Mouse (Mus musculus) kidney, adult 2 months (tissue): Measurements from ENCODE around the gene Myo18b. TPM values are rescaled to one million over a fixed set of nuclear protein-coding genes. Genes with fewer than 3 reads are reported as not detected.

Source experiments
- DNase-seq: peaks from one replicate; pipeline ENCODE4 v3.0.0; 2021
- H3K27ac ChIP-seq: fragments of 200-500 bp; 2 replicates; pipeline ENCODE4 v1.5.1; 2012; ENCODE audit warnings: low read depth, low read length, control low read depth, inconsistent platforms; ENCODE audit not compliant: insufficient read depth
- H3K27me3 ChIP-seq: fragments of 200-500 bp; replicated peaks from 2 replicates; pipeline ENCODE4 v1.6.1; 2012; ENCODE audit warnings: mild to moderate bottlenecking, moderate library complexity, low read length, inconsistent platforms; ENCODE audit not compliant: control insufficient read depth, insufficient read depth
- H3K36me3 ChIP-seq: fragments of 200-500 bp; 2 replicates; pipeline ENCODE4 v1.6.1; 2012; ENCODE audit warnings: mild to moderate bottlenecking, moderate library complexity, low read length, inconsistent platforms; ENCODE audit not compliant: control insufficient read depth, insufficient read depth
- H3K4me1 ChIP-seq: fragments of 200-500 bp; 2 replicates; pipeline ENCODE4 v1.6.1; 2011; ENCODE audit warnings: low read length; ENCODE audit not compliant: control insufficient read depth, insufficient read depth
- H3K4me3 ChIP-seq: fragments of 200-500 bp; 2 replicates; pipeline ENCODE4 v1.5.1; 2011; ENCODE audit warnings: mild to moderate bottlenecking, low read depth, low read length, control low read depth; ENCODE audit not compliant: insufficient read depth
- CTCF ChIP-seq: fragments of 200-500 bp; conservative IDR thresholded peaks from 2 replicates; pipeline ENCODE4 v1.5.1; 2011; ENCODE audit warnings: low read depth, mild to moderate bottlenecking, control low read depth, low read length, moderate library complexity, mixed read lengths; ENCODE audit not compliant: insufficient read depth, insufficient read length
- POLR2A ChIP-seq: fragments of 200-500 bp; IDR thresholded peaks from one replicate; pipeline ENCODE4 v1.6.1; 2011; ENCODE audit warnings: low read depth, low read length, control low read depth
- WGBS: fragments of 180-500 bp; shearing (Covaris S2); methylation state at CpG from one replicate; pipeline ENCODE4 v1.1.7; 2018; 5-methylcytosine and 5-hydroxymethylcytosine counted together
- polyA plus RNA-seq: library from polyadenylated mRNA; depleted of rRNA; stranded (reverse); fragments of >200 nt; gene quantifications from 2 replicates; pipeline ENCODE4 v1.2.3, GENCODE M21; 2012

Myo18b gene
- polyA plus RNA-seq, 1 experiment = 1.2 TPM

DNA sequence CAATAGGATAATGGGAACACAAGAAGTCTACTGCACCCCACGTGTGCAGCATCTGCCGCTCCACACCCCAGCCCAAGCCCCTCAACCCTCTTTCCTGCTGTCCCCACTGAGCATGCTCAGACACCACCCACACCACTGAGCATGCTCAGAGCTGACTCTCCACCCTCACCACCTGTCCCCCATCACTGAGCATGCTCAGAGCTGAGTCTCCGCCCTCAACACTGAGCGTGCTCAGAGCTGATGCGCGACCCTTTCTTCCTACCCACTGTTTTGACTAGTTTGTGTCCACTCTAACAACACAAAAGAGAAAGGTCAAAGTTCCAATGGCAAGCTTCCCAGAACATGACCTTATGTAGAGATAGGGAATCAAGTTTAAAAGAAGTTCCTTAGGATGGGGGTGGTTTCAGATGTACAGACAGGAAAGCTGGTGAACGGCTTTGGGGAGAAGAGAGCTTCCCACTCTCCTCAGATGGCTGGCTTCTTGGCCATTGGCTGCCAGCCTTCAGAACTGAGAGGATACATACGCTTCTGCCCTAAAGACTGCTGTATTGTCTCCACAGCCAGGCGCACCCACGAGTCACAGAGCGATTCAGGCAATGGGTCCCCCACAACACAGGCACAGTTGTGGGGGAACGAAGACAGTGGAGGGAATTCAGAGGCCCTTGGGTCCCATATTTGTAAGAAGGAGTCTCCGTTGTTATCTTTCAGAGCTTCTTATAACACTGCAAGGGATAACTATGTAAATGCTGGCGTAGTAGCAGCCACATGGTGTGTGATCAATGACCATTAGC, 209.7 kb downstream of the Myo18b start:
- TF ChIP-seq POLR2A (no peak), CTCF (no peak)
- H3K27me3 ChIP-seq = no peaks in the 10 kb centered on the region
- 72% methylated on average over 14 of the region's 14 CpGs for WGBS
- H3K4me3 ChIP-seq = no peak overlapping the region
- no peaks in the 10 kb centered on the region for H3K4me1 ChIP-seq
- H3K27ac ChIP-seq = no peak overlapping the region
- peak; percentile 5 for DNase-seq
- no peaks in the 10 kb centered on the region for H3K36me3 ChIP-seq

GRCm38 (mm10) chr5:112679251-112679650, 216.9 kb downstream of the Myo18b start:
- H3K27me3 ChIP-seq = no peaks in the 10 kb centered on the region
- no peak for TF ChIP-seq CTCF
- no peak for TF ChIP-seq POLR2A
- no peak overlapping the region for H3K27ac ChIP-seq
- no peak overlapping the region for H3K4me3 ChIP-seq
- no peak for DNase-seq
- no peaks in the 10 kb centered on the region for H3K36me3 ChIP-seq
- 65% methylated on average over 2 of the region's 2 CpGs for WGBS
- no peaks in the 10 kb centered on the region for H3K4me1 ChIP-seq

DNA sequence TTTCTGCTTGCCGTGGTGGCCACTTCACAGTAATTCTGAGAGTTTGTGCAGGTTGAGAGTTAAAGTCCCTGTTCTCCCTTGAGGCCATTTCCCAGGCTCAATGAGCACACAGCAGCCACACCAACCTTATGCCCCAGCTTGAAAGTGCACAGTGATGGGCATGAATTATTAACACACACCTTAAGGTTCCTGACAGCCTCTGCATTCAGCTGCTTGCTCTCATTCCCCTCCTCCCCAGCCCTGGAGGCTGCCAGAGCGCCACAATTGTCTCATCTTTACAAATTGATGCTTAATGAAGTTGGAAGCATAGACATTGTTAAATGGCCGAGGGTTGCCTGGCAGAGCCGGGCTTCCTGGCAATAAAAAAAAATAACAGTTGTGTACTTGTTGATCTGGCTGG, 218.0 kb downstream of the Myo18b start:
- H3K27ac ChIP-seq = no peak overlapping the region
- H3K4me1 ChIP-seq = no peaks in the 10 kb centered on the region
- no peaks in the 10 kb centered on the region for H3K36me3 ChIP-seq
- TF ChIP-seq POLR2A = no peak
- no peak for TF ChIP-seq CTCF
- H3K27me3 ChIP-seq = no peaks in the 10 kb centered on the region
- no peak for DNase-seq
- no peak overlapping the region for H3K4me3 ChIP-seq
- 44% methylated on average over 4 of the region's 4 CpGs for WGBS

DNA sequence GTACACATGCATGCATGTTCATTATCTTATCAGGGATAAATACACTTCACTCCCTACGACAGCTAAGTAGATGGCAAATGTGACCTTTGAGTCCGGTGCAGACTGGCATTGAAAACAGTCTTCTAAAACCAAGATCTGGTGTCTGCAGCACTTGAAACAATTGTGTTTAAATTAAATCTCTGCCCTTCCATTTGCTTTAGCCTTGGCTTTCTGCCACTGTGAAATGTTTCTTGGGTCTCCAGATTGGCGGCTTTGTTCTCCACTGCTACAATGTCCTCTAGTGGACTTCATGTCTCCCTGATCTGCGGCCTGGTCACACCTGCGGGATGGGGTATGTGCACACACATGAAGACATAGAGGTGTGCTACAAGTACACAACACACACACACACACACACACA, 221.4 kb downstream of the Myo18b start:
- 84% methylated on average over 5 of the region's 5 CpGs for WGBS
- no peak for DNase-seq
- TF ChIP-seq POLR2A = no peak
- TF ChIP-seq CTCF = no peak
- H3K27me3 ChIP-seq = no peaks in the 10 kb centered on the region
- H3K36me3 ChIP-seq = no peaks in the 10 kb centered on the region
- H3K4me3 ChIP-seq = no peak overlapping the region
- no peaks in the 10 kb centered on the region for H3K4me1 ChIP-seq
- H3K27ac ChIP-seq = no peak overlapping the region

- no peak for TF ChIP-seq CTCF
- WGBS = 58% methylated on average over 7 of the region's 7 CpGs
- Histone ChIP-seq H3K4me3 (no peak overlapping the region), H3K27me3 (no peaks in the 10 kb centered on the region), H3K36me3 (no peaks in the 10 kb centered on the region), H3K27ac (no peak overlapping the region), H3K4me1 (no peaks in the 10 kb centered on the region)
- no peak for DNase-seq
Observed at GRCm38 (mm10) chr5:112672457-112672856, 223.7 kb downstream of the Myo18b start.

GRCm38 (mm10) chr5:112671961-112672360, 224.2 kb downstream of the Myo18b start:
- DNase-seq = no peak
- H3K27ac ChIP-seq = no peak overlapping the region
- no peaks in the 10 kb centered on the region for H3K4me1 ChIP-seq
- no peak overlapping the region for H3K4me3 ChIP-seq
- H3K27me3 ChIP-seq = no peaks in the 10 kb centered on the region
- TF ChIP-seq CTCF = no peak
- no peak for TF ChIP-seq POLR2A
- 41% methylated on average over 2 of the region's 2 CpGs for WGBS
- no peaks in the 10 kb centered on the region for H3K36me3 ChIP-seq

- 43% methylated on average over 8 of the region's 8 CpGs for WGBS
- H3K4me3 ChIP-seq = no peak overlapping the region
- no peaks in the 10 kb centered on the region for H3K27me3 ChIP-seq
- DNase-seq = no peak
- no peak overlapping the region for H3K27ac ChIP-seq
- H3K36me3 ChIP-seq = no peaks in the 10 kb centered on the region
- no peaks in the 10 kb centered on the region for H3K4me1 ChIP-seq
- TF ChIP-seq CTCF = no peak
- no peak for TF ChIP-seq POLR2A
Observed at GRCm38 (mm10) chr5:112667153-112667552, 229.0 kb downstream of the Myo18b start.

- Histone ChIP-seq H3K4me1 (no peaks in the 10 kb centered on the region), H3K4me3 (no peak overlapping the region), H3K27ac (no peak overlapping the region), H3K27me3 (no peaks in the 10 kb centered on the region), H3K36me3 (no peaks in the 10 kb centered on the region)
- no peak for DNase-seq
- TF ChIP-seq POLR2A = no peak
- no peak for TF ChIP-seq CTCF
- 59% methylated on average over 7 of the region's 7 CpGs for whole genome bisulfite sequencing
Observed at GRCm38 (mm10) chr5:112665661-112666060, 230.5 kb downstream of the Myo18b start.
